Mouse (Mus musculus): Measurements from ENCODE around the gene Fndc8. TPM values are rescaled to one million over a fixed set of nuclear protein-coding genes. Genes with fewer than 3 reads are reported as not detected.

The Fndc8 gene
- 0.06 and 0.08 TPM in 2 replicates for polyA plus RNA-seq (2012; rRNA removed)

GRCm38 (mm10) chr11:82891936-82892335 is at the start of gene Fndc8:
Fndc8 (plus strand) TSS chr11:82892124.

DNA sequence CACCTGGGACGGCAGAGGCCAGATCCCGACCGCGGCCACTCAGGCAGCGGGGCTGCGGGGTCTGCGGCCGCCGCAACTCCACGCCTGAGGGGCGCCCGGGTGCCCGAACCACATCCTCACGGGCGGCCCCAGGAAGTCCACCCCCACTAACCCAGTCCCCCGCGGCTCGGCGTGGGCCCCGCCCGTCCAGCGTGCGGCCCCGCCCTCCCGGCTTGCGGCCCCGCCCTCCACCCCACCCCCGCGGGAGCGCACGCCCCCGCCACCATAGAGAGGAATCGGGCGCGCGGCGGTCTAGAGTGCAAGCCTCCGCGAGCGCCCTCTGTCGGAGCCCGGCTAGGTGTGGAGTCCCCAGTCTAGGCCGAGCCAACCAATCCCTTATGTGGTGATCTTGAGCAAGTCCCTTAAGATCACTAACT is 20.9 kb upstream of the Fndc8 start, which contains the start of gene Rffl:
Gene Rffl (minus strand): TSS at position 180 of the 416 bp plus-strand sequence.

GRCm38 (mm10) chr11:82890342-82890762 is 1.6 kb upstream of the Fndc8 start, which contains the start of gene Rad51d:
Rad51d (minus strand) TSS chr11:82890614.

DNA sequence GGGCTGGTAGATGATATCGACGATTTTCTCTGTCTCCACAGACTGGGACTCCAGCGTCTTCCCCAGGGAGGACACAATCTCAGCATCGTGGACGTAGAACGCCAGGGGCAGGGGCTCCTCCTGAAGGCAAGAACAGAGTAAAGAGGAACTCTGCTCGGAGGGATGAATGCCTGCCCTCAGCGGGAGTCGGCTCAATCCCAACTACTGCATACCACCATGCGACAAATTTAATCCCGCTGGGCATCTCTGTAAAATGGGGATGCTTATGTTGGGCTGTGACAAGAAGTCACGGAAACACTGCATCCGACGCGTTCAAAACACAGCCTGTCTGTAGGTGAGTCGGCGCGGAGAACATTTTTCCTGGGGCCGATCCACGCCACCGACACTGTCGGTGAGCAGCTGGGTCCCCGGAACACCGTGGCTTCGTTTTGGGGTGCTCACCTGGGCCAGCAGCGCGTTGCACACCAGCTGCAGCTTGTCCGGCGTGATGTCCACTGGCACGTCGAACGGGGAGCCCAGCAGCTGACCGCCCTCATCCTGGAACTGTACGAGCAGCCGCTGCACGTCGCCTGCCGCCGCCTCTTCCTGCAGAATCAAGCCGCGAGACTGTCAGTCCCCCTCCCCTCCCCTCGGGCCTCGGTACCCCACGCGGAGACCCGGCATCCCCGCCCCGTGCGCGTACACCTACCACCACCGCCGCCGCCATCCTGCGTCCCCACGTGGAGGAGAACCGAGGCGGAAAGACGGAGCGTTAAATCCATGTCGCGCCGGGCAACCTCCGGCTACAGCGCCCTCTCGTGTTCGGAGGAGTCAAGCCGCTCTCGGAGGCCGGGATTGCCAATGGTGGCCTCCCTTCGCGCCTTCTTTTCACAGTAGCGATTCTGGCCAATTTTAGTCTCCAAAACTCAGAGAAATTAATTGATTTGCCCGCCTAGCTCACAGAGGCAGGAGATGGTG is 16.0 kb downstream of the Fndc8 start, which contains the start of gene Nle1:
Gene Nle1 (minus strand): TSS at position 761 of the 957 bp plus-strand sequence.

DNA sequence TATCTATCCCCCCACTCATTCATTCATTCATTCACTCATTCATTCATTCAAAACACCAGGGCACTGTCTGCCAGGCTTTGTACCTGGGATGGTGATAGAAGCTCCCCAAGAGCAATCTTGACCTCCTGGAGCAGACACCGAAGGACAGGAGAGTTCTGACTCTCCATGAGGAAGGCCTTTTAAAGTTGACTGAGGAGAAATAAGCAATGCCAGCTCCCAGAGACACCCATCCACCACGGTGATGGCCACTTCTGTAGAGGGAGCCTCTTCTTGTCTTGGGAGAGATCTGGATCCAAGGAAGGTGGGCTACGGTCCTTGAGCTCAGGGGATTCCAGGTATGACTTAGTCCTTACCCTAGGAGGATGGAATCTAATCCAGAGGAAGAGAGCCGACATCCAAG is 18.3 kb downstream of the Fndc8 start, which contains the start of gene Unc45b:
Gene Unc45b (plus strand): TSS at position 301 of the 400 bp plus-strand sequence.

Other genes starting within 250 kb of the Fndc8 start
- 0.07 and 0.09 TPM in 2 replicates for gene Cct6b, start 127.8 kb upstream of the Fndc8 start, polyA plus RNA-seq (2012; rRNA removed)
- 11.3 and 12.4 TPM in 2 replicates for gene Zfp830, start 127.8 kb upstream of the Fndc8 start, polyA plus RNA-seq (2012; rRNA removed)
- gene Lig3, start 111.0 kb upstream of the Fndc8 start, polyA plus RNA-seq (2012; rRNA removed), result 6.1 and 6.9 TPM in 2 replicates
- 11.4 and 14.6 TPM in 2 replicates for gene Rffl, start 20.9 kb upstream of the Fndc8 start, polyA plus RNA-seq (2012; rRNA removed)
- gene Rad51d, start 1.5 kb upstream of the Fndc8 start, polyA plus RNA-seq (2012; rRNA removed), result 2.7 and 3.3 TPM in 2 replicates
- 24.3 and 27.1 TPM in 2 replicates for gene Nle1, start 16.3 kb downstream of the Fndc8 start, polyA plus RNA-seq (2012; rRNA removed)
- gene Unc45b, start 18.4 kb downstream of the Fndc8 start, polyA plus RNA-seq (2012; rRNA removed), result 0.22 and 0.78 TPM in 2 replicates
- 0.69 and 1.2 TPM in 2 replicates for gene Slfn5, start 59.2 kb downstream of the Fndc8 start, polyA plus RNA-seq (2012; rRNA removed)
- gene Slfn9, start 99.7 kb downstream of the Fndc8 start, polyA plus RNA-seq (2012; rRNA removed), result 4.3 and 5.4 TPM in 2 replicates
- gene Slfn8, start 128.7 kb downstream of the Fndc8 start, polyA plus RNA-seq (2012; rRNA removed), result 0.26 and 0.45 TPM in 2 replicates
- 3.1 and 4.6 TPM in 2 replicates for gene Slfn2, start 173.0 kb downstream of the Fndc8 start, polyA plus RNA-seq (2012; rRNA removed)
- gene Slfn1, start 224.7 kb downstream of the Fndc8 start, polyA plus RNA-seq (2012; rRNA removed), result 0.21 TPM in 2 replicates